Mouse (Mus musculus): ENCODE measurements around the gene Bpifb3. TPM values are rescaled to one million over a fixed set of nuclear protein-coding genes. Genes with fewer than 3 reads are reported as not detected.

Gene Bpifb3
- polyA plus RNA-seq, 1 experiment from 2014 or later, result not detected

DNA sequence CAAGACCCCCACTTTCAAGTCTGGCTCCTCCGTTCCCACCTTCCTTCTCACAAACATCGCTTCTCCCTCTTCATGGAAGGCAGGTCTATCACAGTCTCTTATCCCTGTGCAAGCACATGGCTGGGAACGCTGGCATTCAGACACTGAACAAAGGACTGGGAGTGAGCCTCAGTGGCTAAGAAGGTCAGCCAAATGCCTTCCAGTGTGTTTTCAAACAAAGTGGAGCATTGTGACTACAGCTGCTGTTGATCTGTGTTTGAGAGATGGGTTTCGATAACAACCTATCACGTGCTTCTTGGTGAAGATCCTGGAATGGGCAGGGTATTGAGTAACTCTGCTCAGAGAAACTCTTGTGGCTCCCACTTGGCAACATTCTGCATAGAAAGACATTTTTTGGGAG is 52.2 kb downstream of the Bpifb3 start:
- no peak for ATAC-seq (ENCODE audit: low FRiP score)
- no peaks in the 10 kb centered on the region for H3K27me3 ChIP-seq (ENCODE audit: control insufficient read depth, insufficient read depth, low read length)
- 64% methylated on average over 5 of the region's 5 CpGs for WGBS

GRCm38 (mm10) chr2:153974582-153974981 is 56.6 kb downstream of the Bpifb3 start, which contains the start of gene Bpifa6:
Gene Bpifa6, plus strand, starts transcription at chr2:153974945.
- Histone ChIP-seq H3K4me1 (replicated peaks; ENCODE audit: control insufficient read depth, insufficient read depth, low read length) (no peaks in the 10 kb centered on the region), H3K4me2 (replicated peaks) (no peak within 1 kb of the TSS), H3K9ac (no peak within 1 kb of the TSS), H3K27me3 (ENCODE audit: control insufficient read depth, insufficient read depth, low read length) (no peaks in the 10 kb centered on the region), H3K9me3 (ENCODE audit: control insufficient read depth, low read length) (no peaks in the 10 kb centered on the region), H3K27ac (no peak within 1 kb of the TSS), H3K4me3 (replicated peaks; ENCODE audit: low read length) (no peak within 1 kb of the TSS), H3K36me3 (replicated peaks; ENCODE audit: control insufficient read depth, insufficient read depth) (no peaks in the 10 kb centered on the region)
- WGBS, result 91% methylated on average over 5 of the region's 5 CpGs
- ATAC-seq (ENCODE audit: low FRiP score) (no peak), DNase-seq (ENCODE audit: low spot score) (no peak)

More for the DNA sequence above, 52.2 kb downstream of the Bpifb3 start:
- no peak for DNase-seq (ENCODE audit: low spot score)
- no peak overlapping the region for H3K9ac ChIP-seq
- no peak overlapping the region for H3K27ac ChIP-seq
- no peaks in the 10 kb centered on the region for H3K36me3 ChIP-seq (replicated peaks; ENCODE audit: control insufficient read depth, insufficient read depth)
- no peak overlapping the region for H3K4me2 ChIP-seq (replicated peaks)
- no peak overlapping the region for H3K4me3 ChIP-seq (replicated peaks; ENCODE audit: low read length)
- H3K9me3 ChIP-seq (ENCODE audit: control insufficient read depth, low read length), result no peaks in the 10 kb centered on the region
- H3K4me1 ChIP-seq (replicated peaks; ENCODE audit: control insufficient read depth, insufficient read depth, low read length), result no peaks in the 10 kb centered on the region

Other genes with a start within 250 kb of the Bpifb3 start
- 0.12 and 0.14 TPM in 2 replicates for gene Dnmt3c, start 221.6 kb upstream of the Bpifb3 start, polyA plus RNA-seq (2014; fragmentation: Nextera tagmentation; extraction: Ambion mirVana)
- 394 and 421 TPM in 2 replicates for gene Mapre1, start 177.0 kb upstream of the Bpifb3 start, polyA plus RNA-seq (2014; fragmentation: Nextera tagmentation; extraction: Ambion mirVana)
- not detected in 2 replicates for gene Efcab8, start 138.3 kb upstream of the Bpifb3 start, polyA plus RNA-seq (2014; fragmentation: Nextera tagmentation; extraction: Ambion mirVana)
- gene Sun5, start 47.1 kb upstream of the Bpifb3 start, polyA plus RNA-seq (2014; fragmentation: Nextera tagmentation; extraction: Ambion mirVana), result not detected in 2 replicates
- not detected in 2 replicates for gene Bpifb2, start 43.2 kb upstream of the Bpifb3 start, polyA plus RNA-seq (2014; fragmentation: Nextera tagmentation; extraction: Ambion mirVana)
- 0.12 TPM in 1 of 2 replicates, not detected in the other for gene Bpifb6, start 17.8 kb upstream of the Bpifb3 start, polyA plus RNA-seq (2014; fragmentation: Nextera tagmentation; extraction: Ambion mirVana)
- gene Bpifb4, start 20.0 kb downstream of the Bpifb3 start, polyA plus RNA-seq (2014; fragmentation: Nextera tagmentation; extraction: Ambion mirVana), result not detected in 2 replicates
- not detected in 2 replicates for gene Bpifa6, start 56.7 kb downstream of the Bpifb3 start, polyA plus RNA-seq (2014; fragmentation: Nextera tagmentation; extraction: Ambion mirVana)
- gene Bpifa2, start 90.0 kb downstream of the Bpifb3 start, polyA plus RNA-seq (2014; fragmentation: Nextera tagmentation; extraction: Ambion mirVana), result not detected in 2 replicates
- not detected in 2 replicates for gene Bpifa3, start 212.1 kb downstream of the Bpifb3 start, polyA plus RNA-seq (2014; fragmentation: Nextera tagmentation; extraction: Ambion mirVana)
- gene Bpifa1, start 224.7 kb downstream of the Bpifb3 start, polyA plus RNA-seq (2014; fragmentation: Nextera tagmentation; extraction: Ambion mirVana), result not detected in 2 replicates
- gene Bpifa5, start 244.4 kb downstream of the Bpifb3 start, polyA plus RNA-seq (2014; fragmentation: Nextera tagmentation; extraction: Ambion mirVana), result not detected in 2 replicates

All from hindbrain, embryonic 14.5 days (tissue).